Mouse (Mus musculus): ENCODE measurements around the gene Clec16a.

Gene Clec16a

GRCm38 (mm10) chr16:10790702-10791101, 245.6 kb downstream of the Clec16a start, which contains the start of gene Prm3:
Gene Prm3 (minus strand): TSS chr16:10790914.
- TF ChIP-seq POU5F1 (IDR thresholded peaks at IDR 0.05; ENCODE audit: borderline replicate concordance, low read length), result no peak
- no peak for TF ChIP-seq CTCF (conservative IDR thresholded peaks at IDR 0.05; ENCODE audit: low read length)
- TF ChIP-seq NANOG (IDR thresholded peaks at IDR 0.05; ENCODE audit: borderline replicate concordance, low read length), result no peak
- Histone ChIP-seq H3K4me1 (replicated peaks; ENCODE audit: low read depth, low read length) (peaks cover 34% of the 10 kb centered on the region), H3K9me3 (ENCODE audit: low read length) (no peaks in the 10 kb centered on the region), H3K4me3 (replicated peaks; ENCODE audit: low read length) (no peak within 1 kb of the TSS), H3K27me3 (ENCODE audit: insufficient read depth, low read length) (peaks cover 56% of the 10 kb centered on the region), H3K36me3 (ENCODE audit: insufficient read depth, low read length) (no peaks in the 10 kb centered on the region)

Measured in E14TG2a.4 (cell line).